11 mouse cellular contexts compared by ENCODE assay signal in the genomic region with DNA sequence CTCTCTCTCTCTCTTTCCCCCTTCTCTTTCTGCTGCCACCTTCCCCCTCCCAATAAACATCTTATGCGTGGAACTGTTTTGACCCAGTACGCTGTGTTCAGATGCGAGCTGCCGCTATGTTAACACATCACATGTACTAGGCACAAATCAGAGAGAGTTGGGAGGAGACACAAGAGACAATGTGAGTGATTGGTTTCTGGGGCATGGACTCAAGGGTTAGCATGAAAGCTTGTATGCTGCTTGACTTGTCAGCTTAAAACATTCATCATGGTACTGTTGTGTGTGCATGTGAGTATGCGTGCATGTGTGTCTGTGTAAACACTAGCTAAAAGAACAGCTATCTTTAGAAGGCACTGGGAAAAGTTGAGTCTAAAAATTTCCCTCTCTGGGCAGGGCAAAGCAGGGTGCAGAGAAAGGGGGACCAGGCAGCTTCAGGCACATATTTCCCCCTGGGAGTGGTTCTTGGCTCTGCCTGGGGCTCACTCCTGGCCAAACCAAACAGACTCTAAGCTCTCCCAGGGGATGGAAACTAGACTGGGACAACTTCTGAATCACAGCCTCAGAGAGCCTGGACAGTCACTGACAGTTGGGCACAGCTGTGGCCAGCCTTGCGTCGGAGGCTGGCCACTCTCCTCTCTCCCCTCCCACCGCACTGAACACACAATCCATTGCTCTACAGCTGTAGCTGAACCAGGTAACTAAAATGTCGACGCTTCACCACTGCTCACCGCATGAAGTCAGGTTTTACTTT. TPM values are rescaled to one million over a fixed set of nuclear protein-coding genes. Genes with fewer than 3 reads are reported as not detected.
DNase-seq lines count a peak whose midpoint lies in the region; ATAC-seq and TF ChIP-seq lines count a peak whose summit lies in the region.
"Had no signal": no experiment of that assay in that cellular context is flagged by ENCODE, and none has a peak within 500 bp of the region (broad histone marks: within the 10 kb centered on the region; RNA-seq: fewer than 3 reads in every experiment).

No protein-coding gene starts in this region.

- peak overlapping the region; percentile 92 for H3K27ac ChIP-seq in kidney, adult 2 months (ENCODE audit: insufficient read depth, low read depth, low read length)
- no peak overlapping the region for H3K27ac ChIP-seq in forebrain, postnatal 0 days (ENCODE audit: low read depth, low read length)
- H3K27ac ChIP-seq: liver, embryonic 14.5 days had no signal

- peaks cover 9% of the 10 kb centered on the region for H3K4me1 ChIP-seq in kidney, adult 2 months (ENCODE audit: control insufficient read depth, insufficient read depth, low read length)
- H3K4me1 ChIP-seq in forebrain, postnatal 0 days (ENCODE audit: insufficient read depth) = no peaks in the 10 kb centered on the region

- H3K4me3 ChIP-seq in kidney, adult 2 months (ENCODE audit: insufficient read depth, low read depth, low read length) = no peak overlapping the region
- no peak overlapping the region for H3K4me3 ChIP-seq in forebrain, postnatal 0 days (ENCODE audit: low read depth, low read length)

- TF ChIP-seq CTCF in kidney, adult 2 months (conservative IDR thresholded peaks at IDR 0.05; ENCODE audit: insufficient read depth, insufficient read length, low read depth, low read length) = no peak
- TF ChIP-seq CTCF in forebrain, postnatal 0 days (IDR thresholded peaks at IDR 0.05; ENCODE audit: low read depth) = no peak

- TF ChIP-seq POLR2A in kidney, adult 2 months (IDR thresholded peaks at IDR 0.05; ENCODE audit: low read depth, low read length) = no peak

- no peaks in the 10 kb centered on the region for H3K36me3 ChIP-seq in kidney, adult 2 months (ENCODE audit: control insufficient read depth, insufficient read depth, low read length)
- 0 out of 2 replicates have a peak, but pooled peaks cover 7% of the 10 kb centered on the region for H3K36me3 ChIP-seq in forebrain, postnatal 0 days (ENCODE audit: insufficient read depth)

- no peak overlapping the region for H3K4me2 ChIP-seq in forebrain, postnatal 0 days (ENCODE audit: low read depth)

- WGBS in kidney, adult 2 months = 57% methylated on average over 11 of the region's 11 CpGs
- 83% methylated on average over 11 of the region's 11 CpGs for WGBS in forebrain, postnatal 0 days

- no peaks in the 10 kb centered on the region for H3K27me3 ChIP-seq in kidney, adult 2 months (replicated peaks; ENCODE audit: control insufficient read depth, insufficient read depth, low read length)
- H3K27me3 ChIP-seq in forebrain, postnatal 0 days (ENCODE audit: insufficient read depth, low read length) = no peaks in the 10 kb centered on the region

- DNase-seq in adrenal gland, postnatal 14 days = peak; percentile 58
- no peak for DNase-seq in adrenal gland, adult 2 months
- peak; percentile 70 to 80 for DNase-seq in heart, adult 9 months (ENCODE audit: low spot score in 2 of 2)
- peak; percentile 79 for DNase-seq in kidney, adult 2 months
- DNase-seq in lung, postnatal 14 days = peak; percentile 34
- DNase-seq in forebrain, postnatal 0 days = no peak
- no peak for DNase-seq in frontal cortex, adult 2 months (ENCODE audit: extremely low spot score in 1 of 2, low spot score in 1 of 2)
- DNase-seq in left cerebral cortex, adult 11 months (ENCODE audit: low spot score) = no peak
- DNase-seq: cerebellum, adult 9-10 months; right cerebral cortex, postnatal 4 days had no signal

- H3K9ac ChIP-seq in forebrain, postnatal 0 days = no peak overlapping the region
- H3K9ac ChIP-seq: liver, embryonic 14.5 days had no signal

- no peaks in the 10 kb centered on the region for H3K9me3 ChIP-seq in forebrain, postnatal 0 days (ENCODE audit: low read length)

- ATAC-seq in forebrain, postnatal 0 days = no peak

RNA-seq across cellular contexts. Expression of a gene that starts 26.4 kb away (rescaled TPM):
- 3.3 and 3.5 TPM in 2 replicates for total RNA-seq in adrenal gland, postnatal 14 days (2021)
- 1 to 10 TPM; 2.1 to 3.2 TPM for total RNA-seq in adrenal gland, adult 2 months (2021)
- 0.37 and 0.61 TPM in 2 replicates for polyA plus RNA-seq in adrenal gland, adult 2 months (2012; rRNA removed)
- polyA plus RNA-seq in kidney, adult 2 months (2012; rRNA removed) = 2.6 and 2.7 TPM in 2 replicates
- 0.77 and 0.95 TPM in 2 replicates for total RNA-seq in forebrain, postnatal 0 days (2014; rRNA removed)
- polyA plus RNA-seq in forebrain, postnatal 0 days (2015; fragmentation: Nextera tagmentation; extraction: Ambion mirVana) = 0.88 and 0.93 TPM in 2 replicates
- 1.8 and 2.0 TPM in 2 replicates for polyA plus RNA-seq in frontal cortex, adult 2 months (2012; rRNA removed)

RNA-seq across cellular contexts. Expression of a gene that starts 27.4 kb away (rescaled TPM):
- not detected in 2 replicates for total RNA-seq in adrenal gland, postnatal 14 days (2021)
- total RNA-seq in adrenal gland, adult 2 months (2021) = not detected
- polyA plus RNA-seq in adrenal gland, adult 2 months (2012; rRNA removed) = 0.06 TPM in 1 of 2 replicates, not detected in the other
- 0.12 TPM in 1 of 2 replicates, not detected in the other for polyA plus RNA-seq in kidney, adult 2 months (2012; rRNA removed)
- total RNA-seq in forebrain, postnatal 0 days (2014; rRNA removed) = 2.1 and 2.3 TPM in 2 replicates
- polyA plus RNA-seq in forebrain, postnatal 0 days (2015; fragmentation: Nextera tagmentation; extraction: Ambion mirVana) = 0.99 and 1.8 TPM in 2 replicates
- 0.40 and 0.44 TPM in 2 replicates for polyA plus RNA-seq in frontal cortex, adult 2 months (2012; rRNA removed)

RNA-seq across cellular contexts. Expression of a gene that starts 27.4 kb away (rescaled TPM):
- 12.9 and 14.6 TPM in 2 replicates for total RNA-seq in adrenal gland, postnatal 14 days (2021)
- total RNA-seq in adrenal gland, adult 2 months (2021) = 10 to 100 TPM; 18.5 to 19.0 TPM
- polyA plus RNA-seq in adrenal gland, adult 2 months (2012; rRNA removed) = 9.8 and 12.8 TPM in 2 replicates
- 6.4 and 8.0 TPM in 2 replicates for polyA plus RNA-seq in kidney, adult 2 months (2012; rRNA removed)
- 3.8 and 4.9 TPM in 2 replicates for total RNA-seq in forebrain, postnatal 0 days (2014; rRNA removed)
- polyA plus RNA-seq in forebrain, postnatal 0 days (2015; fragmentation: Nextera tagmentation; extraction: Ambion mirVana) = 2.2 and 2.4 TPM in 2 replicates
- 0.78 and 0.86 TPM in 2 replicates for polyA plus RNA-seq in frontal cortex, adult 2 months (2012; rRNA removed)

RNA-seq across cellular contexts. Expression of a gene that starts 37.0 kb away (rescaled TPM):
- total RNA-seq in adrenal gland, postnatal 14 days (2021) = 151 and 169 TPM in 2 replicates
- total RNA-seq in adrenal gland, adult 2 months (2021) = 100 to 1,000 TPM; 111 to 151 TPM
- polyA plus RNA-seq in adrenal gland, adult 2 months (2012; rRNA removed) = 64.5 and 72.3 TPM in 2 replicates
- 82.5 and 85.1 TPM in 2 replicates for polyA plus RNA-seq in kidney, adult 2 months (2012; rRNA removed)
- 120 and 187 TPM in 2 replicates for total RNA-seq in forebrain, postnatal 0 days (2014; rRNA removed)
- polyA plus RNA-seq in forebrain, postnatal 0 days (2015; fragmentation: Nextera tagmentation; extraction: Ambion mirVana) = 166 and 184 TPM in 2 replicates
- polyA plus RNA-seq in frontal cortex, adult 2 months (2012; rRNA removed) = 46.5 and 48.4 TPM in 2 replicates

RNA-seq across cellular contexts. Expression of a gene that starts 45.7 kb away (rescaled TPM):
- total RNA-seq in adrenal gland, postnatal 14 days (2021) = not detected in 2 replicates
- total RNA-seq in adrenal gland, adult 2 months (2021) = not detected
- not detected in 2 replicates for polyA plus RNA-seq in adrenal gland, adult 2 months (2012; rRNA removed)
- 0.05 TPM in 1 of 2 replicates, not detected in the other for polyA plus RNA-seq in kidney, adult 2 months (2012; rRNA removed)
- total RNA-seq in forebrain, postnatal 0 days (2014; rRNA removed) = 0.46 and 2.6 TPM in 2 replicates
- polyA plus RNA-seq in forebrain, postnatal 0 days (2015; fragmentation: Nextera tagmentation; extraction: Ambion mirVana) = 0.42 and 0.62 TPM in 2 replicates
- 0.14 and 0.29 TPM in 2 replicates for polyA plus RNA-seq in frontal cortex, adult 2 months (2012; rRNA removed)
- polyA plus RNA-seq: liver, embryonic 14.5 days had no signal

Comparison
In these comparisons a context has a peak if more than half of its experiments do, and no peak if none do; other contexts are left out.
1. DNase-seq: peak in adrenal gland, postnatal 14 days (single experiment), heart, adult 9 months (2 of 2), kidney, adult 2 months (single experiment) and lung, postnatal 14 days (single experiment); none in adrenal gland, adult 2 months (single experiment), forebrain, postnatal 0 days (single experiment), frontal cortex, adult 2 months (0 of 2) and left cerebral cortex, adult 11 months (single experiment).